Mouse (Mus musculus): ENCODE data around the gene Ppp3cb.
"Not testable (repeated sequence)": the region's sequence is repeated elsewhere in the genome, so short reads cannot be mapped to it uniquely, and the experiment has no call there.

Gene Ppp3cb

DNA sequence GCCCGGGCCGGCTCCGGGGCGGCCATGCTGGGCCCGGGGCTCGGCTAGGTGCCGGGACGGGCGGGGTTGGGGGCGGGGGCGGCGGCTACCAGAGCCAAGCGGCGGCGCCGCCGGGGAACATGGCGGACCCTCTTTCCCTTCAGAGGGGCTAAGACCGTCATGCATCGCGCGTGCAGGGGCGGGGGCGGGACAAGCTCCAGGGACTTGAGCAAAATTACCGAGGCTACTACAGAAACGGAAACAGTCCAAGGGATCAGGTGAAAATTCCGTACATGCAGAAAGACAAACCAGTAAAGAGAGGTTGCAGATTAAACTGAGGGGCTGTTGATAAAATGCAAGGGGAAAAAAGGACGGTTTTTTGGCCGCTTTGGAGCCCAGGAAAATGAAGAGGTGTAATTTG lies at the start of gene Ppp3cb:
TSS of gene Ppp3cb (minus strand) at position 159 of the 400 bp plus-strand sequence.
- peak; percentile 72 to 75 for DNase-seq (ENCODE audit: low read depth in 2 of 2, low spot score in 2 of 2)

DNA sequence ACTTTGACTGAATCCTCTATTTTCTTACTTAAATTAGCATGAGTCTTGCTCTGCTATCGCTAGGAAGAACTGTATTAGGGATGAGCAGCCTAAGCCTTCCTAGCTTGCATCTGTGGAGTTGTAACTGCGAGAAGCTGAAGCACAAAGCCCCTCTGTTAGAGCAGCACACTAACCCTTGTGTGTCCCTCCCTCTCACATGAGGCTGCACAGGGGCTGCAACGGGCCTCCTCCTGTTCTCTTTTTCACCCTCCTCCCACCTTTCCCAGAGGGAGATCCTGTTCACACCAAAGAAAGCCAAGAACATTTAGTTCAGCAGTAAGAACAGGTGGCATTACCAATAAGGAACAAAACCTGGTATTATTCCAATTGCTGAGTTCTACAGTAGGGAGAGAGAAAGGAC lies 49.4 kb upstream of the Ppp3cb start:
- DNase-seq (ENCODE audit: low read depth in 2 of 2, low spot score in 2 of 2), result no peak

DNA sequence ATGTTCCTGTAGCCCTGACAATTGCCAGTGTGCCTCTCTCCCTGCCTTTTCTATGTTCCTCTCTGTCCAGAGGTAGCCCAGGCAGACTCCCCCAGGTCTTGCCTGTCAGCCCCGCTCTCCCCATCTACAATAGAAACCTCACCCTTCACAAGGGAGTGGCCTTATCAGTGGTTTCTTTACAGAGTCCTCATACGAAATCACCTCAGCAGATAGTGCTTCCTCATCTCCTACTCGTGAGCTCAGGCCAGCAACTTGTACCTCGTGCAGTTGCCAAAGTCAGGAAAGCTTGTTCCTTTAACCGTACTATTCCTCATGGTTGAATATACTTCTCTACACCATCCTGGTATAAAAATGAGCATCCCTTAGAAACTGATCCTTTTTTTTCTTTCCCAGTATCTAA lies 41.1 kb upstream of the Ppp3cb start:
- no peak for DNase-seq (ENCODE audit: low read depth in 2 of 2, low spot score in 2 of 2)

DNA sequence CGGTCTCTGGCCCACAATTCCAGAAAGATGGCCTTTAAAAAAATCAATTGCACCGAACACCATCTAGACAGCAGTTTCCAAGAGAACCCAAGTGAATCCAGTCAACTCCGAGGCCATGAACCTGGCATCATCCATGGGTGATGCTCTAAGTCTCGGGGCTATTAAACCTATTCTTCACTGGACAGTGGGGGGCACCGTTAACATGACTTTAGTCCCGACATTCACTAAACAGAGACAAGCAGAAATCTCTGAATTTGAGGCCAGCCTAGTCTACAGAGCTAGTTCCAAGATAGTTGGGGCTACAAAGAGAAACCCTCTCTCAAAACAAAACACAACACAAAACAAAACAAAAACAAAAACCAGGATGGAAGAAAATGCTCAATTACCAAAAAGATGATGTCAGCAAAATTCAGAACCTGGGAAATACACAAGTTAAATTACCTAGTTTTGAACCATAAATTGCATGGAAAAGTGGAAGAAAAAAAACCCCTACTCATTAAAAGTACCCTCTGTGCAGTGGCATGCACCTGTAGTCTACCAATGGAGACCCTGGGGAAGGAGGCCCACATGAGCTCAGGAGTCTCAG lies 32.5 kb upstream of the Ppp3cb start:
- DNase-seq (ENCODE audit: low read depth in 2 of 2, low spot score in 2 of 2), result no peak

DNA sequence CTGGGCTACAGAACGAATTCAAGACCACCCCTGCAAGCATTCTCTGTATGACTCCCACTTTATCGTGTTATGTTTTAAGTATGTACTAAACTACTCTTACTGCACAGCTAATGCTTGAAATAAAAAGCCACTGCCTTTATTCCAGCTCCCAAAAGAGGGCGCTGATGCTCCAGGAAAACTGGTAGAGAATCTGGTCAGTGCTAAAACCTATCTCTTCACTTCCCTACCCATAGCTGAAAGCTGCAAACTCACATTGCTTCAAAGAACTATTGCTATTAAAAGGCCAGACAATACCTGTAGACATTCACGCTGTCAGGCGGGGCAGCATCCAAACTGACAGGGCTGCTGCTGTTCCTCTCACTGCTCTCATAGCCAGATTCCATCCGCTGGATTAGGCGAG lies 29.8 kb upstream of the Ppp3cb start:
- DNase-seq (ENCODE audit: low read depth in 2 of 2, low spot score in 2 of 2), result peak; percentile 58 to 74

DNA sequence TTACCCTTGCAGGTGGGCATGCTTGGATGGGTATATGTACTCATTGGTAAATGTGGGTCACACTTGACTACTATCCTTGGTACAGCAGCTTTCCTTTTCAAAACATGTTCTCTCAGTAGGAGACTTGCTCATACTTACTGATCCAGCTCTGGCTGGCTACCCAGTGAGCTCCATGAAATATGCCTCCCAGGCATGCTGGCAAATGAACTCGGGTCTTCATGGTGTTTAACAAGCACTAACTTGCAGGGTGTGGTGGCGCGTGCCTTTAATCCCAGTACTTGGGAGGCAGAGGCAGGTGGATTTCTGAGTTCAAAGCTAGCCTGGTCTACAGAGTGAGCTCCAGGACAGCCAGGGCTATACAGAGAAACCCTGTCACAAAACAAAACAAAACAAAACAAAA lies 26.8 kb upstream of the Ppp3cb start:
- not testable (repeated sequence) for DNase-seq (ENCODE audit: low read depth in 2 of 2, low spot score in 2 of 2)

DNA sequence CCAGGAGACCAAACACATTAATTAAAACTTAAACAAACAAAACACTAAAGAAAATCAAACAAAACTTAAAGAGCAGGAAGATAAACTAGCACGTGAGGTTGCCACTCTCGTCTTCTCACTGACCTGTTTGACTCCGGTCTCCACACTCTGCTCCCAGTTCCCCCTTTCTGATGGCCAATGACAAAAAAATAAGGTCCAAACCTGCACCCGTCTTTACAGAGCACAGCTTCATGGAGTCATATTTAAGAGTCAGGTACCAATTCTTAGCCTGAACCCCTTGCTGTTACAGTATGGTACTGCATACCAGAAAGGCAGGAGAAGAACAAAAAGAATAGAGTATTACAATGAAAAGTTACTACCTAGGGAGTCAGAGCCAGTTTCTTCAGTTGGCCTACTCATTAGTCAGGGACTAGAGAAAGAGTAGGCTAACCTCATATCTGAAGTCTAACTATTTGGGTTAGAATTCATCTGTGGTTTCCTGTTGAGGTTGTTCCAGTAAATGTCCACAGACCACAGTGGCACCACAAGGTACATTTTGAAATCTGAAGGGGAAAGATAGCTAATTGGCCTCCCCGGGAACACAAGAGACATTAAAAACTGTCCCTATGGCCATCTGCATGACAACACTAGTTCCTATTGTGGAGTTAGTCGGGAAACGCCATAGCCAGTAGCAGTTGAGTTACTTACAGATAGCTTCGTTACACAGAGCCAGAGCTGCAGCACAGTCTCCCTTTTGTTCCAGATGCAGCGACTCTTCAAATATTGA lies 19.1 kb upstream of the Ppp3cb start:
- DNase-seq (ENCODE audit: low read depth in 2 of 2, low spot score in 2 of 2), result no peak

DNA sequence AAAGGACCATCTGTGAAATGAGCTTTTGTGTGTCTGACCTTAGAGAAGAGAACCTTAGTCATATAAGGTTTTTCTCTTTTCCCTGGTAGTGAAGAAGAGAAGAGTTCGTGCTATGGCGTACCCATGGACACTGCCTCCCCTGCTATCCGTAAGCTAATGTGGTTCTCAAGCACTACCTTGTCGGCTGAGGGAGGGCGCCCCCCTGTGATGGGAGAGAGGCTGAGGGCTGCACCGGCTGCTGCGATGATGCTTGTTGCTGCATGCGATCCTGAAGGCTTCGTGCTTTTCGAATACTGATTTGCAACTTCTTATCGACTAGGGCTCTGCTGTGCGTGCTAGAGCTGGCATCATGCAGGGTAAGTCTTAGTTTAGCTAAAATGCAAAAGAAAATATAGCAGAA lies 18.3 kb upstream of the Ppp3cb start:
- no peak for DNase-seq (ENCODE audit: low read depth in 2 of 2, low spot score in 2 of 2)

DNA sequence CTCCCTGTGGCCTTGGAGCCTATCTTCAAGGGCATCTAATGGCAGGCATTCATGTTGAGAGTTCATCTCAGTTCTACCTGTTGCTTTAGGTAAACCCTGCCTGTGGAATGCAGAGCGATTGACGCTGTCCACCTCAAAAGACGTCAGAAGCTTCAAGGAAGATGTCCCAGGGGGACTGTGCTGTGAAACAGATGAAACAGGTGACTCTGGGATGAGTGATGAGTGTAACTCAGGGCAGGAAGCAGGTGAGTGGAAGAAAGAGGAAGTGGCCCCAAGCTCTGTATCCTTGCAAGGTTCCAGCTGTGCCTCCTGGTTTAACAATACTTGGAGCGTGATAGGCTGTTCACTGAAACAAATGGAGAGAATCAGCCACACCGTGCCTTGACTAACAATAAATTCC lies 15.5 kb upstream of the Ppp3cb start:
- no peak for DNase-seq (ENCODE audit: low read depth in 2 of 2, low spot score in 2 of 2)

DNA sequence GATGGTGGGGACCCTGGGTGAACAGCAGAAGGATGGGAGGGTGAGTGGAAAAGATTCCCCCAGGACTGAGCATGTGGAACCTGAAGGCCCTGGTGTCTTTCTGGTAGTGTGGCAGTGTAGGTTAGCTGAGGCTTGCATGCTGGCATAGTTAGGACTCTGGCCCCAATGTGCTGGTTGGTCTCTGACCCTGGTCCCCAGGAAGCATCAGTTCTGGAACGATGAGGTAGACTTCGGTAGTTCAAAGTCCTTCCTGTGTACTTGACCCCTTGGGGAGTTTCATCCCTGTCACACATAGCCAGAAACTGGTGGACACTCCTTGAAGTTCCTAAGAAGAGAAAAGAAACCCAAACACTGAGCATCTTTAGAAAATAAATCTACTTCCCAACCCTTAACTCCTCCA lies 3.8 kb upstream of the Ppp3cb start:
- DNase-seq (ENCODE audit: low read depth in 2 of 2, low spot score in 2 of 2), result no peak

DNA sequence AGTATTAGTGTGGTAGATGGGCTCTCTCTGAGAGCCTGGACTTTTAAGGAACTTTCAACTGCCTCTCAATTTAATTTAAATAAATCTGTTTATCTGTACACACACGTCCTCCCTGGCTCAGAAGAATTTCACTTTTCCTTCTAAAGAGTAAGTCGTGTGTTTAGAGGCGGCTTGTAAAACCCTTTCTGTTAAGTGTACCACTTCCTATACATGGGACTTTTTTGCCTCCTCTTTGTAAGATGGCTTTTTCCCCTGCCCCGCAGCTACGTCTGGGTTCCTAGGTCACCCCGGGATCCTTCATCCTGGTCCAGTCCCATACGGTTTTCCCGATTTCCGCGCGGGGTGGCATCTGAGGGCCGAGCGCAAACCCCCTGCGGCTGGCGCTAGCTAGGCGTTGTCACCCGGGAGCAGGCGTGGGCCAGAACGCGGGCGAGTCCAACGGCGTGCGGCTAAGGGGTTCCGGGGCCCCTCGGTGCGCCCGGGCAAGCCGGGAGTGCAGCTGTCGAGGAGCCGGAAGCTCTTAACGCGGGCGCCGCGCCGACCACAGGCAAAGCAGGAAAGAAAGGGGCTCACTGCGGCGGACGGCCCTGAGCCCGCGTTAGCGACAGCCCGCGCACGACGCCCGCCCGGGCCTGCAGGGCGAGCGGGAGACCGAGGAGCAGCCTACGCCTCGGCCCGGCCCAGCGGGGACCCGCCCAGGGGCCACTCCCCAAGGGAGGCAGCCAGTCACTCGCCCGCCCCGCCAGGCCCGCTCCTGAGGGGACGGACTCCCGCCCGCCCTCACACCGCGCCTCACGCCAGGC lies 643 bp downstream of the Ppp3cb start:
- peak; percentile 71 to 73 for DNase-seq (ENCODE audit: low read depth in 2 of 2, low spot score in 2 of 2)

DNA sequence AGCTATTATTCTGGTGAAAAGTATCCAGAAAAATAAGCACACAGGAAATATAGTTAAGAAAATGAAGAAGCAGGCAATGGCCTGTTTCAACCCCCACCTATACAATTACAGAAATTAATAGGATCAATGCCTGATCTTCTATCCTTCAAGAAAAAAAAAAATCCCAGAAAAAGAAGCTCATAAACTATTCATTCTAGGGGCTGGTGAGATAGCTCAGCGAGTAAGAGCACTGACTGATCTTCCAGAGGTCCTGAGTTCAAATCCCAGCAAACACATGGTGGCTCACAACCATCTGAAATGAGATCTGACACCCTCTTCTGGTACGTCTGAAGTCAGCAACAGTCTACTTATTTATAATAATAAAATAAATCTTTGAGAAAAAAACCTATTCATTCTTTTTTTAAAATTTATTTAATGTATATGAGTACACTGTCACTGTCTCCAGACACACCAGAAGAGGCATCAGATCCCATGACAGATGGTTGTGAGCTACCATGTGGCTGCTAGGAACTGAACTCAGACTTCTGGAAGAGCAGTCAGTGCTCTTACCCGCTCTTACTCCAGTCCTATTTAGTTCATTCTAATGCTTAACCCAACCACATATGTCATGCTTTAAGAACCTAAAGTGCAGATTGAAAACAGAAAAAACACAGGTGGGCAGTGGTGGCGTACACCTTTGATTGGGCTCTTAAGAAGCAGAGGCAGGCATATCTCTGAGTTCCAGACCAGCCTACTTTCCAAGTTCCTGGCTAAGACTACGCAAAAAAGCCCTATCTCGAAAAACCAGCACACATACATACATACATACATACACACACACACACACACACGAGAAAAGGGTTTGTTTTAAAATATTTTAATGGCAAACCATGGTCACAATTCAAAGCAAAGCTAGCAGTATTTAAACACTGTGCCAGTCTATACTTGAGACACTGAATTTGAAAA lies 1.6 kb downstream of the Ppp3cb start:
- no peak for DNase-seq (ENCODE audit: low read depth in 2 of 2, low spot score in 2 of 2)

DNA sequence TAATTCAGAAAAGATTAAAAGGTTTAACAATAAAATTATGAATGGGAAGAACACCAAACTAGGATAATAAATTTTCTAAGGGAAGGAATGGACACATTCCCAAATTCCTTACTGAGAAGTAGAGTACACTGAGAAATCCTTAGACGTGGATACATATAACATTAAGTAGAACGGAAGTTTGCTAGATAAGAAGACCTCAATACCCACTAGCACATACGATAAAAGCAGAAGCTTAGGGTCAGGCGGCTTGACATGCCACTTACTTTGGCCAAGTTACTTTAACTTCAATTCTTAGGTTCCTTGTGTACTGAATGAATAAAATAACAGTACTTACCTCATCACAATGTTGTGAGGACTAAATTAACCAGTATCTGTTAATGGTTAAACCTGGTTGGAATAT lies 16.7 kb downstream of the Ppp3cb start:
- DNase-seq (ENCODE audit: low read depth in 2 of 2, low spot score in 2 of 2), result no peak

DNA sequence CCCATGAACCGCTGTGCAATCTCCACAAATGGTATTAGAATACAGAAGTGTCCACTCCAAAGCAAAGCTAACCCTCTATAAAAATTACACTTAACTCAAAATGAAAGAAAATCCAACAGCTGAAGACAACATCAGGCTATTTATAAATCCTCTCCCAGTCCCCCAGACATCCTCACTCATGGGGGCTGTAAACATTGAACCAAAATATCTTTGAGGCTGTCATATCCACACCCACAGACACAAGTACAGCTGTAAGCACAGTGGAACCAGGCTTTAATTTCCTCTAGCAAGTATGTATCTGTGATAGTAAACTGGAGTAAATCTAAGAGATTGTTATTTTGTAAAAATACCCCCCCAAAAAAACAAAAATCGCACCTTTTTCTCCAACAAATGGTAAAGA lies 26.2 kb downstream of the Ppp3cb start:
- no peak for DNase-seq (ENCODE audit: low read depth in 2 of 2, low spot score in 2 of 2)

DNA sequence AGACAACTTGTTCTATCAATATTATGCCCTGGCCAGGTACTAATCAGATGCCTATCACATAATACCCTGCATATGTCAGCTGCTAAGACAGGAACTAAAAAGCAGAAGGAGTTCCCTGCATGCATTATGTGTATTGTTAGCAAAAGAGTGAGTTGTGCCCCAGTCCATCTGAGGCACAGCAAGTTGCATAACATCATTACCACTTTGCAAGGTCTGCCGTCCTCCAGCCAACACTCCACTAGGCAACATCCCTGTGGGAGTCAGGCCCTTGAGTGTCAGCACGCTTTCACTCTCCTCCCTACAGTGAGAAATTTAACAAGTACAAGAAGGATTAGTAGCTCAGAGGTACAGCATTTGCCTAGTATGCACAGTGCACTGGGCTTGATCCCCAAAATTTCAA lies 37.9 kb downstream of the Ppp3cb start:
- no peak for DNase-seq (ENCODE audit: low read depth in 2 of 2, low spot score in 2 of 2)

DNA sequence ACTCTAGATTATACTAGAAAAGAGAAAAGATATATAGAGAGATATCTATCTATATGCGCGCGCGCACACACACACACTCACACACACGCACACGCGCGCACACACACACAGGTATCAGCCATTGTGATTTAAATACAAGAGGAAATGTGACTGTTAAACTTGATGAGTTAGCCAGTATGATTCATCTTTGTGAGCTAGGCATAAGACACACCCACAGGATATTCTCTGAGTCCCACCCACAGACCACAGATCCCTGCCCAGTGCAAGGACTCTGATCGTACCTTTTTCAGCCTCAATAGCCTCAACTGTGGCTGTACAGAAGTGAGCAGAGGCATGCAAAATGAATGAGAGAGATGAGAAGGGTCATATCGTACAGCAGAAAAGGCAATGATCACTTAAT lies 43.4 kb downstream of the Ppp3cb start:
- peak in 1 of 2 experiments; percentile 6 for DNase-seq (ENCODE audit: low read depth in 2 of 2, low spot score in 2 of 2)

DNA sequence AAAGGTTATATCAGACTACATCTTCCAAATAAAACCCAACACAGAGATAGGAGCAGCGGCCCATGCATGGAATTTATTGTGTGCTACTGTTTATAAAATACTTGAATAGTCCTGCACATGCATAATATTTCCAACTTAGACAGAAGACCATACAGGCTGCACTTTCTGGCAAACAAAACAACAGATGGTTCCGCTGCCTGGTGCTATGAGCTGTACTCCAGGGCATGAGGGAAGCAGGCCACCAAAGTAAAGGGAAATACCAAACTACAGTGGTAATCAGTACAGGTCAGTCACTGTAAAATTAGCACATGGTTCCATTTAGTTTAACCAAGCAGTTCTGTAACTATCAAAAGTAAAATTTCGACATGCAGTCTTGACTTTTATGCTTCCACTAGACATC lies 46.4 kb downstream of the Ppp3cb start:
- DNase-seq (ENCODE audit: low read depth in 2 of 2, low spot score in 2 of 2), result no peak

DNA sequence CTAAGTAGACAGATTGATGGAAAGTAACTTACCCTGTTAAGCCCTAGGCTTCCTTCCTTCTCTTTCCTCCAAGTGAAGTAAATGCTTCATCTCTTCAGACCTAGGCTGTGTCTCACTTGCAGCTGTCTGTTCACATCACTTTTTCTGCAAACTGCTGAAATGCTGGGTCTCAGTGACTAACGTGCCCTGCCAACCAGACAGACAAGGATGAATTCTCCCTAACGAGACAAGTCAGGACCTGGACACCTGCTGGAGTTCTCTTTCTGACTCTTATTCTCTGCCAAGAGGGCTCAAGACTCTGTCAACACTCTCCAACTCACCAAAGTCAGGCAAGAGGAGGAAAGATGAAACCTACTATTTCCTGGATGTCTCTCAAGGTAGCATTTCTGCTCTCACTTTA lies 49.8 kb downstream of the Ppp3cb start, which contains the start of gene Mss51:
TSS of gene Mss51 (minus strand) at position 299 of the 400 bp plus-strand sequence.
- no peak for DNase-seq (ENCODE audit: low read depth in 2 of 2, low spot score in 2 of 2)

DNA sequence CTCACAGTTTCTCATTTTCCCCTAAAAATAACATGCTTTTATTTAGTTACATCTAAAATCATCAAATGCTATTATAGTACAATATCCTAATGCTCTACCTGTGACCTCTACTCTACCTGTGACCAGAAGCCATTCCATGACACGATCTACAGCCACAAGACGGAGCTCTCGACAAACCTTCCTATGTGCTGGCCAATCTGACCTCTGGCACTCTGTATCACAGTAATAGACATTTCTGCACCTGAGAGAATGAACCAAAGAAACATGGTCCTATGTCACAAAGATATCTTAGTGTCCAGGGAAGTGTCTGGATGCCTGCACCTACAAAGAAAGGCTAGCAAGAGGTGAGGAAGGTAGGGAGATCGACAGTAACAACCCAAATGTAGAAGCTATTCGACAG lies 60.3 kb downstream of the Ppp3cb start:
- DNase-seq (ENCODE audit: low read depth in 2 of 2, low spot score in 2 of 2), result no peak

DNA sequence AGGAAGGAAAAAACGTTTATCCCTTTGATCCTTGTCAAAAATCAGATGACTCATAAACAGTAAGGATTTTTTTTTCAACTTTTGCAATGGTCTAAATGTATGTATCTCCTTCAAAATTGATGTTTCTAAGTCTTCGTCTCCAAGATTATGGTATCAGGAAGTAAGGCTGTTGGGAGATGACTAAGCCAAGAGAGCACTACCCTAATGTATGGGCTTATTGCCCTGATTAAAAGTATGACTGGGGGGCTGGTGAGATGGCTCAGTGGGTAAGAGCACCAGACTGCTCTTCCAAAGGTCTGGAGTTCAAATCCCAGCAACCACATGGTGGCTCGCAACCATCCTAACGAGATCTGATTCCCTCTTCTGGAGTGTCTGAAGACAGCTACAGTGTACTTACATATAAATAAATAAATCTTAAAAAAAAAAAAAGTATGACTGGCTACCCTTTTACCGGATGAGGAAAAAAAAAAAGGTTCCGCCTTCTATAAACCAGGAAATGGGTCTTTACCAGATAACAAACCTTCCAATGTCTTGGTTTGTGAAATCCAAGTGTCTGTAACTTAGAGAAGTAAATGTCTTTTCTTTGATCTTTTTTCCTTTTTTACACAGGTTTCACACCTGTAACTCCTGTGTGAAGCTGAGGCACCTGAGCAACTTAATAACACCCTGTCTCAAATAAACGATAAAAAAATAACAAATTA lies 64.2 kb downstream of the Ppp3cb start:
- DNase-seq (ENCODE audit: low read depth in 2 of 2, low spot score in 2 of 2), result no peak
